Comparison of ENCODE assay signal across 9 mouse cellular contexts in the genomic region with DNA sequence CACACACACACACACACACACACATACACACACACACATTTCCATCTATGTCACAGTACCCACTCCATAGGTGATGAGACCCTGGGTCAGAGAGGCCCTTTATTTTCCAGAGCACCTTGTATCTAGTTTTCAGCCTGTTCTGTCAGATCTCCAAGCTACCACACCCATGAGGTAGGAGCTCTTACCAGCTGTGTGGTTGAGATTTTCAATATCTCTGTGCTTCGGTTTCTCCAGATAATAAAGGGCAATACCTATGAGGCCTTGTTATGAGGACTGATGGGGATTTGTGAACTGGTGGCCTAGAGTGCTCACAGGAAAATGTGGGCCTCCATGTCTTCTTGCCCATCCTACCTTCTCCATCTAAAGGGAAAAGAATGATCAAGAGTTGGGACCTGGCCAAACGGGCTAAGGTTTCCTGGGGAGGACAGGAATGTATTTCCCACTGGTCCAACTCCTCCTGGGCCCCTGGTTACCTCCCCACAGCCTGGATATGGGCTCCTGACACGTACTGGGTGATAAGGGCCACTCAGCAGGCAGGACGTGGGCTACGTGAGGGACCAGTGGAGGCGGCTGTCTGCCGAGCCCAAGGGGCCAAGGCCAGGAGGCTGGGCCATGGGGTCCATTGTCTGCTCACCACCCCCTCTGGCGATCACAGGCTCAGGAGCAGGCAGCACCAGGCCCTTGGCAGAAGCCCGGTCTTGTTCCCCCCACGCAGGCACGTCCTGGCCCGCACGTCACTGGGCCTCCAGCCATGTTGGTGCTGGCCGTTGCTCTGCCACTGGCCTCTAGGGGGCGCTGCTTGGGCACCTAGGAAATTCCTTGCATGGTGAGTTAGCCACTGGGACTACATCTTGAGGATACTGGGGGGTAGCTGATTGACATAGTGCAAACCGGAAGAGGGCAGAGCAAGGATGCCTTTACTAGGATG. TPM values are rescaled to one million over a fixed set of nuclear protein-coding genes. Genes with fewer than 3 reads are reported as not detected.
A peak's percentile ranks its signal among the peaks of the same experiment; 100 is the strongest.
DNase-seq lines count a peak whose midpoint lies in the region; ATAC-seq and TF ChIP-seq lines count a peak whose summit lies in the region.
"Had no signal": no experiment of that assay in that cellular context is flagged by ENCODE, and none has a peak within 500 bp of the region (broad histone marks: within the 10 kb centered on the region; RNA-seq: fewer than 3 reads in every experiment).

No protein-coding gene starts in this region.

- peak; percentile 53 to 60 for DNase-seq in kidney, postnatal 4 days
- no peak for DNase-seq in kidney, adult 11 months
- no peak for DNase-seq in G1E (ENCODE audit: low spot score)
- peak; percentile 73 to 80 for DNase-seq in cerebellum, postnatal 25 days
- DNase-seq in heart, adult 8-10 months (ENCODE audit: low spot score), result peak; percentile 66
- DNase-seq in limb, embryonic 10.5 days (ENCODE audit: low spot score), result peak; percentile 69
- peak; percentile 80 for DNase-seq in skeletal muscle tissue, adult 2 months (ENCODE audit: low read depth, low spot score)

- ATAC-seq in G1E (ENCODE audit: extremely low read depth, insufficient number of reproducible peaks, low FRiP score, poor library complexity, severe bottlenecking), result no peak
- no peak for ATAC-seq in inflammation-experienced regulatory T-cells, adult 6 months

- peaks cover 27% of the 10 kb centered on the region for H3K36me3 ChIP-seq in G1E (replicated peaks)
- H3K36me3 ChIP-seq in limb, embryonic 10.5 days, result no peaks in the 10 kb centered on the region

- peak; percentile 40; the same call in 1 of the 2 replicates for TF ChIP-seq CTCF in G1E (IDR thresholded peaks at IDR 0.05; ENCODE audit: low read depth, low read length)

- H3K27me3 ChIP-seq in G1E (ENCODE audit: insufficient read depth, low read length), result peaks cover 14% of the 10 kb centered on the region
- peaks cover 6% of the 10 kb centered on the region; the same call in 1 of the 2 replicates for H3K27me3 ChIP-seq in limb, embryonic 10.5 days (ENCODE audit: low read depth, poor library complexity, severe bottlenecking)

- no peaks in the 10 kb centered on the region for H3K9me3 ChIP-seq in G1E (replicated peaks)
- no peaks in the 10 kb centered on the region for H3K9me3 ChIP-seq in limb, embryonic 10.5 days (replicated peaks)

- peak overlapping the region; percentile 47; the same call in 1 of the 2 replicates for H3K4me3 ChIP-seq in G1E (ENCODE audit: low read depth, low read length)
- no peak overlapping the region for H3K4me3 ChIP-seq in limb, embryonic 10.5 days

- H3K4me1 ChIP-seq in G1E (ENCODE audit: insufficient read depth, low read depth, low read length), result peaks cover 82% of the 10 kb centered on the region
- H3K4me1 ChIP-seq in limb, embryonic 10.5 days, result peaks cover 42% of the 10 kb centered on the region

- WGBS in limb, embryonic 10.5 days, result 71% methylated on average over 16 of the region's 16 CpGs

- H3K27ac ChIP-seq in limb, embryonic 10.5 days, result peak overlapping the region; percentile 44

RNA-seq across cellular contexts. Expression of a gene that starts 14.5 kb away (rescaled TPM):
- total RNA-seq in G1E (2014; fragmentation: Nextera tagmentation) (11.8 TPM in 1 of 2 replicates, not detected in the other), G1E (2017) (3.6 and 4.4 TPM in 2 replicates)
- polyA plus RNA-seq in G1E (2012), result 2.2 and 2.7 TPM in 2 replicates
- total RNA-seq in heart, adult 8-10 months (2022), result 1 to 10 TPM in 1 of 4 experiments, under 1 TPM in 3; 0.56 to 1.2 (median 0.94) TPM
- 0.33 TPM in 1 of 2 replicates, not detected in the other for polyA plus RNA-seq in limb, embryonic 10.5 days (2016; fragmentation: Nextera tagmentation; extraction: Ambion mirVana)
- not detected for polyA plus RNA-seq in inflammation-experienced regulatory T-cells, adult 6 months (2017; shearing (Covaris generic))
- polyA plus RNA-seq: stomach, embryonic 16.5 days had no signal

Comparison
In these comparisons a context has a peak if more than half of its experiments do, and no peak if none do; other contexts are left out.
1. DNase-seq: peak in kidney, postnatal 4 days (2 of 2), cerebellum, postnatal 25 days (2 of 2), heart, adult 8-10 months (single experiment), limb, embryonic 10.5 days (single experiment) and skeletal muscle tissue, adult 2 months (single experiment); none in kidney, adult 11 months (single experiment) and G1E (single experiment).